Mouse (Mus musculus) stomach, postnatal 0 days (tissue): Measurements from ENCODE around the gene Gpr89.

Experiments used
- CTCF ChIP-seq: IDR thresholded peaks from 2 replicates; pipeline ENCODE4 v1.5.1; 2016; ENCODE audit warnings: antibody characterized with exemption, low read depth, mild to moderate bottlenecking, moderate library complexity
- EP300 ChIP-seq: optimal IDR thresholded peaks from 2 replicates; pipeline ENCODE3; 2016; ENCODE audit warnings: antibody characterized with exemption

GRCm38 (mm10) chr3:96904393-96904792, 753 bp downstream of the Gpr89 start, which contains the start of gene Gja5:
- no peak for TF ChIP-seq CTCF
- TF ChIP-seq EP300 = no peak
